11 mouse cellular contexts compared by ENCODE assay signal in genomic region chr10:31465840-31466541, GRCm38 (mm10). TPM values are rescaled to one million over a fixed set of nuclear protein-coding genes. Genes with fewer than 3 reads are reported as not detected.
DNase-seq lines count a peak whose midpoint lies in the region; ATAC-seq and TF ChIP-seq lines count a peak whose summit lies in the region.
"Had no signal": no experiment of that assay in that cellular context is flagged by ENCODE, and none has a peak within 500 bp of the region (broad histone marks: within the 10 kb centered on the region; RNA-seq: fewer than 3 reads in every experiment).

No protein-coding gene starts in this region.

- no peaks in the 10 kb centered on the region for H3K36me3 ChIP-seq in forebrain, embryonic 14.5 days (ENCODE audit: control insufficient read depth, insufficient read depth, low read length)
- H3K36me3 ChIP-seq in forebrain, embryonic 12.5 days (replicated peaks) = no peaks in the 10 kb centered on the region
- H3K36me3 ChIP-seq: G1E; limb, embryonic 15.5 days had no signal

- no peaks in the 10 kb centered on the region for H3K27me3 ChIP-seq in forebrain, embryonic 14.5 days (replicated peaks; ENCODE audit: control insufficient read depth, insufficient read depth, low read length)
- no peaks in the 10 kb centered on the region for H3K27me3 ChIP-seq in forebrain, embryonic 12.5 days
- H3K27me3 ChIP-seq in Patski = no peaks in the 10 kb centered on the region
- H3K27me3 ChIP-seq: limb, embryonic 15.5 days had no signal

- in situ Hi-C loops in Patski (cut with MboI; ENCODE audit: low pct_unique_long_range_greater_than_20kb) = loop anchor here (10.0 to 25.0 kb wide), 3 partner anchors 279 to 1846 kb away; no protein-coding TSS in a partner anchor

- ATAC-seq in forebrain, embryonic 14.5 days = peak; percentile 61
- ATAC-seq in forebrain, embryonic 12.5 days (ENCODE audit: low FRiP score) = no peak
- ATAC-seq in Patski = no peak

- H3K4me3 ChIP-seq in forebrain, embryonic 14.5 days (ENCODE audit: low read depth, low read length) = no peak overlapping the region
- H3K4me3 ChIP-seq in forebrain, embryonic 12.5 days (replicated peaks) = no peak overlapping the region
- no peak overlapping the region for H3K4me3 ChIP-seq in left cerebral cortex, adult 2 months
- H3K4me3 ChIP-seq: limb, embryonic 15.5 days had no signal

- peak; percentile 88 for TF ChIP-seq CTCF in left cerebral cortex, adult 2 months (IDR thresholded peaks at IDR 0.05)
- peak; percentile 64 for TF ChIP-seq CTCF in Patski (IDR thresholded peaks at IDR 0.05)

- no peak overlapping the region for H3K9ac ChIP-seq in forebrain, embryonic 14.5 days (ENCODE audit: low read length)
- H3K9ac ChIP-seq in forebrain, embryonic 12.5 days = no peak overlapping the region
- H3K9ac ChIP-seq: limb, embryonic 15.5 days had no signal

- peak; percentile 80 for DNase-seq in forebrain, embryonic 14.5 days (ENCODE audit: low spot score)
- no peak for DNase-seq in left cerebral cortex, adult 2 months (ENCODE audit: extremely low spot score in 1 of 2, low spot score in 2 of 2)
- no peak for DNase-seq in left cerebral cortex, adult 11 months (ENCODE audit: low spot score)
- DNase-seq in Patski (ENCODE audit: low read depth, low spot score) = no peak
- DNase-seq in lung, postnatal 25 days (ENCODE audit: low spot score) = peak; percentile 26
- DNase-seq in right cerebral cortex, postnatal 10 days (ENCODE audit: low spot score in 2 of 2) = no peak
- no peak for DNase-seq in c-Kit-positive CD71-positive TER-119-positive erythroid progenitor cells, embryonic 14.5 days (ENCODE audit: low spot score)
- DNase-seq: thymus, postnatal 14 days had no signal

- CTCF ChIA-PET in Patski (lab: Charles Lee) = interaction anchor here (1.2 to 1.5 kb wide), 4 partner anchors 18 to 1425 kb away, joined by 3 read pairs; partner anchors contain the start of gene Nkain2

- WGBS in forebrain, embryonic 14.5 days = 78% methylated on average over 6 of the region's 6 CpGs
- 90% methylated on average over 6 of the region's 6 CpGs for WGBS in forebrain, embryonic 12.5 days

- H3K27ac ChIP-seq in forebrain, embryonic 14.5 days (ENCODE audit: low read depth, low read length) = no peak overlapping the region
- no peak overlapping the region for H3K27ac ChIP-seq in forebrain, embryonic 12.5 days
- no peak overlapping the region for H3K27ac ChIP-seq in left cerebral cortex, adult 2 months
- H3K27ac ChIP-seq: limb, embryonic 15.5 days had no signal

- POLR2A ChIA-PET in Patski (lab: Charles Lee) = no interaction called here

- no peaks in the 10 kb centered on the region for H3K4me1 ChIP-seq in forebrain, embryonic 14.5 days (ENCODE audit: control insufficient read depth, insufficient read depth, low read length)
- no peaks in the 10 kb centered on the region for H3K4me1 ChIP-seq in forebrain, embryonic 12.5 days
- H3K4me1 ChIP-seq: limb, embryonic 15.5 days had no signal

- intact Hi-C loops in left cerebral cortex, adult 2 months (cut with DNase I) = no loop called here

- H3K9me3 ChIP-seq in forebrain, embryonic 14.5 days (replicated peaks; ENCODE audit: control insufficient read depth, low read length) = no peaks in the 10 kb centered on the region
- no peaks in the 10 kb centered on the region for H3K9me3 ChIP-seq in forebrain, embryonic 12.5 days
- H3K9me3 ChIP-seq: G1E; limb, embryonic 15.5 days had no signal

- no peak overlapping the region for H3K4me2 ChIP-seq in forebrain, embryonic 14.5 days (ENCODE audit: low read length)
- no peak overlapping the region for H3K4me2 ChIP-seq in forebrain, embryonic 12.5 days
- H3K4me2 ChIP-seq: limb, embryonic 15.5 days had no signal

RNA-seq across cellular contexts. Expression of gene Tpd52l1, which starts 20.2 kb away (rescaled TPM):
- polyA plus RNA-seq in forebrain, embryonic 14.5 days (2014; fragmentation: Nextera tagmentation; extraction: Ambion mirVana) = 20.4 and 24.4 TPM in 2 replicates
- 14.8 and 16.6 TPM in 2 replicates for polyA plus RNA-seq in forebrain, embryonic 12.5 days (2016; fragmentation: Nextera tagmentation; extraction: Ambion mirVana)
- total RNA-seq in left cerebral cortex, adult 2 months (2021) = 10 to 100 TPM; 22.0 to 27.9 TPM
- 2.7 TPM for polyA plus RNA-seq in Patski (2021)
- total RNA-seq: G1E had no signal
- polyA plus RNA-seq: G1E had no signal

Comparison
In these comparisons a context has a peak if more than half of its experiments do, and no peak if none do; other contexts are left out.
1. DNase-seq: peak in forebrain, embryonic 14.5 days (single experiment) and lung, postnatal 25 days (single experiment); none in left cerebral cortex, adult 2 months (0 of 2), left cerebral cortex, adult 11 months (single experiment), Patski (single experiment), right cerebral cortex, postnatal 10 days (0 of 2) and c-Kit-positive CD71-positive TER-119-positive erythroid progenitor cells, embryonic 14.5 days (single experiment).